Mouse (Mus musculus): ENCODE measurements around the gene Atf7ip.

Atf7ip gene

DNA sequence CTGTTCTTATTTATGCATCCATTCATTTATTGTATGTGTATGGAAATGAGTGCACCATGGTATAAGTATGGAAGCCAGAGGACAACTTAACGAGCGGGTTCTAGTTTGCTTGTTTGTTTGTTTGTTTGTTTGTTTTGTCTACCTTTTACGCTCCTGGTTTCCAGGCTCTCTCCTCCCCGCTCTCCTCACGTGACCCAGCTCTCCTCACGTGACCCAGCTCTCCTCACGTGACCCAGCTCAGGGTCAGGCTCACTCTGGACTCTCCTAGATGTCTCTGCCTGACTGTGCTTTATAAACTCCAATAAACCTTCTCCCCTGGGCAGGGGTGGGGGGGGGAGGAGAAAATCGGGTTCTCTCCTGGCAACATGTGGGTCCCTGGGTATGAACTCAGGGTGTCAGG, 144.7 kb downstream of the Atf7ip start:
- DNase-seq = no peak

DNA sequence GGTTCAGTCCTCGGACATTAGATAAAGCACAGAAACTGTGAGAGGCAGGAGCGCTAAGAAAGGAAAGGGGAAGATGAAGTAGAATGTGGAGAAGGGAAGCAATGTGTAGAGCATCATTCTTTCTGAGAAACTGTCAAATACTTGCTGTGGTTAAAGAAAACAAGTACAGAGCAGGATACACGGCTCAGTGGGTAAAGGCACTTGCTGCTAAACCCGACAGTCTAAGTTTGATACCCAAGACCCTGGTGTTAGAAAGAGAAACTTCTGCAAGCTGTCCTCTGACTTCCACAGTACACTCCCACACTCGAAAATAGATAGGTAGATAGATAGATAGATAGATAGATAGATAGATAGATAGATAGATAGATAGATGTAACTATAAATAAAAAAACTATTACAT, 147.4 kb downstream of the Atf7ip start:
- no peak for DNase-seq

DNA sequence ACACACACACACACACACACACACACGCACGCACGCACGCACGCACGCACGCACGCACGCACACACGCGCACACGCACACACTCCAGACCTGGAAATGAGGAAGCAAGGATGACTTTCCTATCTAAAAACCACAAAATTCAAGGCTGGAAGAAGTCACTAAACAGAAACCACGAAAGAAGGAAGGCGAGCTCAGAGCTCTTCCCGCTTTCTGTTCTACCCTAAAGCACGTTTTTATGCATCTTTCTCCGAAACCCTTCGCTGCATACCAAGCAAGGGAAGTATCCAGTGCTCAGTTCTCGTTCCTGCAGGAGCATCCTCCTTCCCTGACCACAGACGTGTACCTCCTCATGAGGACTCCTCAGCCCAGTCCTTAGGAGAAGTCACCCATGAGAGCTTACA, 148.5 kb downstream of the Atf7ip start:
- no peak for DNase-seq

DNA sequence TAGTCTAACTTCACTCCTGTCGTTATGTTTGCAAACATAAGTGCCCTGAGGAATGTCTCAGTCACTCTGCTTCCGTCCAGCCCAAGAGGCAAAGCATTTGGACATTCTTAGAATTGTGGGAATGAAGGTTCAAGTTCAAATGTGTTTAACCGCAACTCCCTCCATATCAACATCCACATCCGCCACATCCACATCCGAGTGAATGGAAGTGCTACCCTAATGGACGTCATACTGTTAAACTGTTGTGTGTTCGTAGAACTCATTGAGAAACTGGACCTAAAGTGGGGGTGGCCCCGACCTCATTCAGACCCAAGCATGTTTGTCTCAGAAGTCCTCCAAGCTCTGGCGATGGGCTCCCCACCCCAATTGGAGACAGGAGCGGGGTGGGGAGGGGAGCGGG, 149.8 kb downstream of the Atf7ip start:
- no peak for DNase-seq

DNA sequence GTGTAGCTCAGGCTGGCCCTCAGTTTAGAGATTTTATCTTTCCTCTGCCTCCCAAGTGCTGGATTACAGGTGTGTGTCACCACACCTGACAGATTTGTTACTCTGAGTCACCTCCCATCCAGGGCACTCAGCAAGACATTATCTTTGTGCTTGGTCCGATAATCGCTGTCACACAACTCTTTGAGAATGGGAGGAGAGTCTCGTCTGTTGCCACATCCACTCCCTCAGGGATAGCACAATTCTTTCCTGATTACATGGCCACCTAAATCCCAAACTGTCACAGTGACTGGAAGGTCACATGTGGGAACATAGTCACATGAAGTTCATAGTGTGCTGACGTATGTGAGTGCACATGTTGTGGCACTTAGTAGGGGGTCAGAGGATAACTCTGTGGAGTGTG, 152.3 kb downstream of the Atf7ip start:
- DNase-seq = no peak

DNA sequence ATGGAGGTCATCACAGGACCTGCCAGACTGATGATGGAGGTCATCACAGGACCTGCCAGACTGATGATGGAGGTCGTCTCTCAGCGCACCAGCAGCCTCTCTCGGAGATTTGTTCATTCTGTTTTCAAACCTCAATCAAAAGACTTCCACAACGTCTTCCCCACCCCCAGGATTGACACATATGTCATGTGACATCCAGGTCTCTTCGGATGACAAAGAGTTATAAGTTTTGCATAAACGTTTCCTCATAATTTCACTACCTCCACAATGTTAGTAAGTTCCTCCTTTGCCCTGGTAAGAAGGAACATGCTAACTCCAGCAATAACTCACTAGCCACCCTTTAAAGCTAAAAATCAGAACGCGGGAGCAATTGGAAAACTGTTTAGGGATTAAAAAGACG, 153.3 kb downstream of the Atf7ip start:
- DNase-seq = no peak

Data from right cerebral cortex, postnatal 14 days (tissue).